Mouse (Mus musculus): ENCODE results near the gene Ltbp2. TPM values are rescaled to one million over a fixed set of nuclear protein-coding genes. Genes with fewer than 3 reads are reported as not detected.

Gene Ltbp2
- total and polyA plus RNA-seq, 3 experiments = 0.99 to 5.6 (median 2.3) TPM

DNA sequence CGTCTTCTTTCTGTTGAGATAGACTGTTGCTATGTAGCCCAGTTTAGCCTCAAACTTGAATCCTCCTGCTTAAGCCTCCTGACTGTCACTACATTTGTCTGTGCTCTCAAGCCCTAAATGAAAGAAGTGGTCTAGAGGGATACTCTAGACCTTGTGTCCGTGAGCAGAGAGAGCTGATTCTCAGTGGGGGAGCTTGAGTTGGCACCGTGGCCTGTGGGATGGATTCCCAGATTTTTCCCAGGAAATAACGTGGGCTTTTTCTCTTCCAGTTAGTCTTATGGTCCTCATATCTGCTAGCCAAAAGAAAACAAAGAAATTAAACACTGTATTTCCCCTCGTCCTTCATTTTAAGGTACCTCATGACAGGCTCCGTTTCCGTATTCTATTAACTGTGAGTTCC, 24.0 kb upstream of the Ltbp2 start:
- H3K79me2 ChIP-seq (replicated peaks; ENCODE audit: control insufficient read depth, insufficient read depth, low read length) = no peaks in the 10 kb centered on the region
- H3K4me1 ChIP-seq (ENCODE audit: control insufficient read depth, insufficient read depth, low read length) = no peaks in the 10 kb centered on the region
- H3K4me3 ChIP-seq = no peak overlapping the region
- H3K27ac ChIP-seq = no peak overlapping the region
- H3K27me3 ChIP-seq (ENCODE audit: control insufficient read depth, insufficient read depth, low read length) = no peaks in the 10 kb centered on the region
- H3K9ac ChIP-seq (ENCODE audit: low read depth, low read length) = no peak overlapping the region
- DNase-seq = no peak
- H3K36me3 ChIP-seq (ENCODE audit: control insufficient read depth, insufficient read depth, low read length) = no peaks in the 10 kb centered on the region
- WGBS = 68% methylated on average over 7 of the region's 7 CpGs
- intact Hi-C loops (cut with DNase I) = no loop called here
- TF ChIP-seq CTCF (IDR thresholded peaks at IDR 0.05) (no peak), EP300 (IDR thresholded peaks at IDR 0.05; ENCODE audit: insufficient read depth, low read depth, low read length) (no peak), POLR2A (IDR thresholded peaks at IDR 0.05; ENCODE audit: insufficient read depth, low read depth, low read length) (no peak)

DNA sequence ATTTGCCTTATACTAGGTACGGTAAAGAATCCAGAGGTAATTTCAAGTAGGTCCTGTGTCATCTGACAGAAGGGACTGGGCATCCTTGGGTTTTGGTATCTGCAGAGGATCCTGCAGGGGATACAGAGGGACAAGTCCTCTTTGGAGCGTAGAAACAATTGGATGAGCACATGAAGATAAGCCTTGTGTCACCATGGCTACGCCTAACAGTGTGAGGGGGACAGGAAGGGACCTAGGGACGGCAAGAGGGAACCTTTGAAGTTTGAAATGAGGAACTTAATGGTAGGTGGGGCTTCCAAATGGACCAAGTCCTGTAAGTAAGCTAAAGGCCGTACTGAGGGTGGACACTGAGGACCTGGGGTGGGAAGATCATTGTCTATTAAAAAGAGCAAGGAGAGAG, 21.0 kb upstream of the Ltbp2 start:
- Histone ChIP-seq H3K27ac (no peak overlapping the region), H3K27me3 (ENCODE audit: control insufficient read depth, insufficient read depth, low read length) (no peaks in the 10 kb centered on the region), H3K36me3 (ENCODE audit: control insufficient read depth, insufficient read depth, low read length) (no peaks in the 10 kb centered on the region), H3K4me1 (ENCODE audit: control insufficient read depth, insufficient read depth, low read length) (no peaks in the 10 kb centered on the region; the same call in 1 of the 2 replicates), H3K79me2 (replicated peaks; ENCODE audit: control insufficient read depth, insufficient read depth, low read length) (no peaks in the 10 kb centered on the region), H3K4me3 (no peak overlapping the region), H3K9ac (ENCODE audit: low read depth, low read length) (no peak overlapping the region)
- intact Hi-C loops (cut with DNase I) = no loop called here
- 76% methylated on average over 5 of the region's 5 CpGs for WGBS
- DNase-seq = no peak
- no peak for TF ChIP-seq CTCF (IDR thresholded peaks at IDR 0.05)
- no peak for TF ChIP-seq EP300 (IDR thresholded peaks at IDR 0.05; ENCODE audit: insufficient read depth, low read depth, low read length)
- TF ChIP-seq POLR2A (IDR thresholded peaks at IDR 0.05; ENCODE audit: insufficient read depth, low read depth, low read length) = no peak

DNA sequence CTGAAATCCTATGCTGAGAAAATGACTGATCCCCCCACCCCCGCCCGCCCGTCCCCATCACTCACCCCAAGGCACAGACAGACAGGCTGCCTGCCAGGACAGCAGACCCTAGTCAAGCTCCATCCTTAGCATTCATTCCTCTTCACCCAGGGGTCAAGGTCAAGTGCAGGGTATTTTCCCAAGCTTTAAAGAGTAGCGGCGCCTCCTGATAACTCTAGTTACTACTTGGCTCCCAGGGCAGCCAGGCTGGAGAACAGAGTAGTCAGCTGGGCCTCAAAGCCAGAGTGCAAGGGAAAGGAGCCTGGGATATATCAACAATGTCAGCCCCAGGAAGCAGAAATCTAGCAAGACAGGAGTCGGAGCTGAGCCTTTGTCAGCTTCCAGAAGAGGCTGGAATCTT, 19.9 kb upstream of the Ltbp2 start:
- Histone ChIP-seq H3K27me3 (ENCODE audit: control insufficient read depth, insufficient read depth, low read length) (no peaks in the 10 kb centered on the region), H3K27ac (no peak overlapping the region), H3K4me3 (no peak overlapping the region), H3K79me2 (replicated peaks; ENCODE audit: control insufficient read depth, insufficient read depth, low read length) (no peaks in the 10 kb centered on the region), H3K4me1 (ENCODE audit: control insufficient read depth, insufficient read depth, low read length) (no peaks in the 10 kb centered on the region; the same call in 1 of the 2 replicates), H3K9ac (ENCODE audit: low read depth, low read length) (no peak overlapping the region), H3K36me3 (ENCODE audit: control insufficient read depth, insufficient read depth, low read length) (no peaks in the 10 kb centered on the region)
- peak in 1 of 2 experiments; percentile 18 for DNase-seq
- intact Hi-C loops (cut with DNase I) = no loop called here
- TF ChIP-seq POLR2A (IDR thresholded peaks at IDR 0.05; ENCODE audit: insufficient read depth, low read depth, low read length) (no peak), CTCF (IDR thresholded peaks at IDR 0.05) (no peak), EP300 (IDR thresholded peaks at IDR 0.05; ENCODE audit: insufficient read depth, low read depth, low read length) (no peak)
- 56% methylated on average over 6 of the region's 6 CpGs for WGBS

DNA sequence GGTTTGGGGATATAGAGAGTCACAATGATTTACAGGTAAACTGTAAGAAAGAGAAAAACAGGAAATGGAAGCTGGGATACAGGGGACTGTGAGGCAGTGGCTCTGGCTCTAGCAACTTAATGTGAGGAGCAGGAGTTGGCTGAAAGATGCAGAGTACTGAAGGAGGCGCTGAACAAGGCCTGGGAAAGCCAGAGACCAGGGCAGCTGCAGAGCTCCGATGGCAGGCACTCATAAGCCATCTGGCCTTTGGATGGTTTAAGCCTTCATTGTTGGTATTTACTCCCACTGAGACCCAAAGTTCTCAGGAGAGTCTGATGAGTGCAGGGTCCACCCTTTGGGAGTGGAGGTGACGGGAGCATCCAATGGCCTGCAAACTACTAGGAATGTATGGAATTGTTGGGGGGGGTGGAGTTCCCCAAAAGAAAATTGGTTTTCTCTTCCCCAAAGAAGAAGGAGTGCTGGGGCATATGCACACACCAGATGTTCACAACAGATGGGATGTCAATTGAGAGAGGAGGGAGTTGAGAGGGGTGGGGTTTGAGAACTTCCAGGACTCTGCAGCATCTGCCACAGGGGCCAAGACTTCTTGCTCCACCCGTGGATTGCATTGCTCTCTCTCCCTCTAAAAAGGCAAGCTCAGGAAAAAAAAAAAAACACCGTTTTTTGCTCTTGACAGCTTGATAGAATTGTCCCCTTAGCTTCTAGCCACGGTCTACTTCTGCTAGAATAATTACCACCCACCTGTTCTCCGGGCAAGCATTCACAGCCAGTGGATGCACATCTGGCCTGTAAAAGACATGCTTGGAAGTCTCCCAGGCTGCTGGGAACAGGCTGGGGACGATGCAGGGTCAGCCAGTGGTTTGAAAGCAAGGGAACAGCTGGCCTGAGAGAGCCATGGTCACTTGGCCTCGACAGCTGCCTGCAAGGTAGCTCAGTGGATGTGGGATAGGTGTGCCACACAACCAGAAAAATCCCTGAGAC, 17.6 kb upstream of the Ltbp2 start:
- no peak overlapping the region for H3K27ac ChIP-seq
- intact Hi-C loops (cut with DNase I) = no loop called here
- H3K4me1 ChIP-seq (ENCODE audit: control insufficient read depth, insufficient read depth, low read length) = no peaks in the 10 kb centered on the region; the same call in 1 of the 2 replicates
- TF ChIP-seq CTCF (IDR thresholded peaks at IDR 0.05) (no peak), POLR2A (IDR thresholded peaks at IDR 0.05; ENCODE audit: insufficient read depth, low read depth, low read length) (no peak), EP300 (IDR thresholded peaks at IDR 0.05; ENCODE audit: insufficient read depth, low read depth, low read length) (no peak)
- H3K36me3 ChIP-seq (ENCODE audit: control insufficient read depth, insufficient read depth, low read length) = no peaks in the 10 kb centered on the region
- no peak overlapping the region for H3K9ac ChIP-seq (ENCODE audit: low read depth, low read length)
- peak in 1 of 2 experiments; percentile 43 for DNase-seq
- no peaks in the 10 kb centered on the region for H3K79me2 ChIP-seq (replicated peaks; ENCODE audit: control insufficient read depth, insufficient read depth, low read length)
- H3K4me3 ChIP-seq = no peak overlapping the region
- WGBS = 53% methylated on average over 9 of the region's 9 CpGs
- H3K27me3 ChIP-seq (ENCODE audit: control insufficient read depth, insufficient read depth, low read length) = no peaks in the 10 kb centered on the region

DNA sequence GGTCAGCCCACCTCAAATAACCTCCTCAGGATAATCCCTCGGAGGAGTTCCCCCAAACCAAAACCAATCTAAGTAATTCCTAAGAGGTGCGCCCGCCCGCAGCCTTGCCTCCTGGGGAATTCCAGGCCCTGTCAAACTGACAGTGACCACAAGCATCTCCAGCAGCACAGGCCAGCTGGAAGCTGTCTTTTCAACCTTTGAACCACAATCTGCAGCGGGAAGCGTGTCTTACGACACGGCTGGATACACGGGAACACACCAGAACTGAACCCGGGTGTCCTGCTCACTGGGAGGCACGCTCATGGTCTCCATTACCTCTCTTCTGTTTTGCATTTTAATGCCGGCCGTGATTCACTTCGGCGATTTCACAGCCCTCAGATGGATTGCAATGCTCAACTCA, 14.0 kb upstream of the Ltbp2 start:
- TF ChIP-seq EP300 (IDR thresholded peaks at IDR 0.05; ENCODE audit: insufficient read depth, low read depth, low read length) (no peak), POLR2A (IDR thresholded peaks at IDR 0.05; ENCODE audit: insufficient read depth, low read depth, low read length) (no peak), CTCF (IDR thresholded peaks at IDR 0.05) (no peak)
- Histone ChIP-seq H3K27me3 (ENCODE audit: control insufficient read depth, insufficient read depth, low read length) (no peaks in the 10 kb centered on the region), H3K4me3 (no peak overlapping the region), H3K9ac (ENCODE audit: low read depth, low read length) (no peak overlapping the region), H3K4me1 (ENCODE audit: control insufficient read depth, insufficient read depth, low read length) (no peaks in the 10 kb centered on the region; the same call in 1 of the 2 replicates), H3K36me3 (ENCODE audit: control insufficient read depth, insufficient read depth, low read length) (no peaks in the 10 kb centered on the region), H3K79me2 (replicated peaks; ENCODE audit: control insufficient read depth, insufficient read depth, low read length) (no peaks in the 10 kb centered on the region), H3K27ac (no peak overlapping the region)
- DNase-seq = no peak
- intact Hi-C loops (cut with DNase I) = no loop called here
- WGBS = 75% methylated on average over 15 of the region's 15 CpGs

All from heart, adult 2 months (tissue).